Mouse (Mus musculus) MEL (cell line): Measurements from ENCODE around the gene Arhgef7.

ENCODE experiments used
- CHD2 ChIP-seq: IDR thresholded peaks from 2 replicates; pipeline ENCODE4 v1.6.1; 2011; ENCODE audit warnings: low read length, improper control_type of control experiment
- CTCF ChIP-seq, 3 experiments: IDR thresholded peaks in 2 of 3; conservative IDR thresholded peaks in 1 of 3; 2 replicates each; pipeline ENCODE4 v1.5.1; 2011 to 2012; ENCODE audit warnings: low read length in 3 of 3, low read depth in 2 of 3, mild to moderate bottlenecking in 2 of 3, improper control_type of control experiment in 1 of 3, inconsistent platforms in 1 of 3, mixed read lengths in 1 of 3, moderate library complexity in 1 of 3; ENCODE audit not compliant: control insufficient read depth in 1 of 3, insufficient read depth in 1 of 3, poor library complexity in 1 of 3, severe bottlenecking in 1 of 3
- E2F4 ChIP-seq: IDR thresholded peaks from 2 replicates; pipeline ENCODE4 v1.6.1; 2011; ENCODE audit warnings: low read depth, low read length, improper control_type of control experiment, borderline replicate concordance
- GABPA ChIP-seq: IDR thresholded peaks from 2 replicates; pipeline ENCODE4 v1.6.1; 2012; ENCODE audit warnings: low read depth, mild to moderate bottlenecking, inconsistent platforms, low read length, improper control_type of control experiment, moderate library complexity
- GATA1 ChIP-seq: IDR thresholded peaks from 2 replicates; pipeline ENCODE4 v1.6.1; 2011; ENCODE audit warnings: low read depth, low read length, improper control_type of control experiment
- MEF2A ChIP-seq: IDR thresholded peaks from 2 replicates; pipeline ENCODE4 v1.6.1; 2014; ENCODE audit warnings: low read depth, mild to moderate bottlenecking, inconsistent platforms, low read length, improper control_type of control experiment; ENCODE audit not compliant: poor library complexity, insufficient replicate concordance, severe bottlenecking; ENCODE audit errors: extremely low read depth
- POLR2A ChIP-seq, 2 experiments: IDR thresholded peaks; 2 replicates each; pipeline ENCODE4 v1.6.1; 2011 to 2012; ENCODE audit warnings: low read length in 2 of 2, mild to moderate bottlenecking in 2 of 2, control low read depth in 1 of 2, improper control_type of control experiment in 1 of 2, low read depth in 1 of 2, moderate library complexity in 1 of 2; ENCODE audit not compliant: control insufficient read depth in 1 of 2, insufficient read depth in 1 of 2, poor library complexity in 1 of 2
- UBTF ChIP-seq: IDR thresholded peaks from 2 replicates; pipeline ENCODE4 v1.6.1; 2012; ENCODE audit warnings: low read depth, mild to moderate bottlenecking, inconsistent platforms, low read length, improper control_type of control experiment, moderate library complexity, borderline replicate concordance; ENCODE audit not compliant: insufficient read depth
- ZKSCAN1 ChIP-seq: IDR thresholded peaks from 2 replicates; pipeline ENCODE4 v1.6.1; 2012; ENCODE audit warnings: low read depth, mild to moderate bottlenecking, inconsistent platforms, low read length, improper control_type of control experiment, moderate library complexity

- TF ChIP-seq UBTF (no peak), MEF2A (no peak), CTCF (IDR thresholded peaks at IDR 0.05 in 2 of 3, conservative IDR thresholded peaks at IDR 0.05 in 1 of 3; ENCODE audit: control insufficient read depth in 1 of 3, insufficient read depth in 1 of 3, low read depth in 2 of 3, low read length in 3 of 3, poor library complexity in 1 of 3, severe bottlenecking in 1 of 3) (no peak), ZKSCAN1 (no peak), E2F4 (no peak), POLR2A (IDR thresholded peaks at IDR 0.05; ENCODE audit: control insufficient read depth in 1 of 2, insufficient read depth in 1 of 2, low read depth in 1 of 2, low read length in 2 of 2, poor library complexity in 1 of 2) (no peak), CHD2 (no peak), GABPA (no peak), GATA1 (no peak)
These were observed 2.9 kb downstream of the Arhgef7 start for GRCm38 (mm10) chr8:11730271-11730940.
